Mouse (Mus musculus): ENCODE data around the gene 6430571L13Rik.

Gene 6430571L13Rik

GRCm38 (mm10) chr9:107338172-107338883, 2.1 kb upstream of the 6430571L13Rik start, which contains the start of gene Hemk1:
Gene Hemk1 (minus strand): TSS chr9:107338350.
- in situ Hi-C loops (cut with MboI): no loop called here

GRCm38 (mm10) chr9:107340911-107341645, 676 bp downstream of the 6430571L13Rik start:
- in situ Hi-C loops (cut with MboI): no loop called here

GRCm38 (mm10) chr9:107342201-107342709, 1.9 kb downstream of the 6430571L13Rik start:
- in situ Hi-C loops (cut with MboI): no loop called here

GRCm38 (mm10) chr9:107343146-107343943, 2.9 kb downstream of the 6430571L13Rik start:
- in situ Hi-C loops (cut with MboI): no loop called here

- in situ Hi-C loops (cut with MboI): no loop called here
Measured at GRCm38 (mm10) chr9:107344027-107344426, 3.6 kb downstream of the 6430571L13Rik start.

GRCm38 (mm10) chr9:107346081-107346480, 5.7 kb downstream of the 6430571L13Rik start:
- in situ Hi-C loops (cut with MboI): no loop called here

- in situ Hi-C loops (cut with MboI): no loop called here
Measured at GRCm38 (mm10) chr9:107347586-107348183, 7.3 kb downstream of the 6430571L13Rik start.

GRCm38 (mm10) chr9:107349321-107349720, 8.9 kb downstream of the 6430571L13Rik start:
- in situ Hi-C loops (cut with MboI): no loop called here

GRCm38 (mm10) chr9:107354826-107355225, 14.4 kb downstream of the 6430571L13Rik start:
- in situ Hi-C loops (cut with MboI): loop anchor here (25.0 kb wide), 1 partner anchor 332 kb away; the partner anchor contains the start of gene Gnat1

- in situ Hi-C loops (cut with MboI): loop anchor here (25.0 kb wide), 1 partner anchor 331 kb away; the partner anchor contains the start of gene Gnat1
Measured at GRCm38 (mm10) chr9:107355870-107356765, 15.7 kb downstream of the 6430571L13Rik start.

GRCm38 (mm10) chr9:107357651-107358050, 17.2 kb downstream of the 6430571L13Rik start:
- in situ Hi-C loops (cut with MboI): loop anchor here (25.0 kb wide), 1 partner anchor 330 kb away; the partner anchor contains the start of gene Gnat1

- in situ Hi-C loops (cut with MboI): loop anchor here (25.0 kb wide), 1 partner anchor 326 kb away; the partner anchor contains the start of gene Gnat1
Measured at GRCm38 (mm10) chr9:107360989-107361388, 20.6 kb downstream of the 6430571L13Rik start.

GRCm38 (mm10) chr9:107366644-107367043, 26.2 kb downstream of the 6430571L13Rik start:
- in situ Hi-C loops (cut with MboI): loop anchor here (25.0 kb wide), 1 partner anchor 321 kb away; the partner anchor contains the start of gene Gnat1

GRCm38 (mm10) chr9:107368302-107368701, 27.9 kb downstream of the 6430571L13Rik start:
- in situ Hi-C loops (cut with MboI): loop anchor here (25.0 kb wide), 1 partner anchor 319 kb away; the partner anchor contains the start of gene Gnat1

- in situ Hi-C loops (cut with MboI): loop anchor here (25.0 kb wide), 1 partner anchor 318 kb away; the partner anchor contains the start of gene Gnat1
Measured at GRCm38 (mm10) chr9:107369270-107370105, 29.1 kb downstream of the 6430571L13Rik start.

GRCm38 (mm10) chr9:107370106-107370463, 29.7 kb downstream of the 6430571L13Rik start:
- in situ Hi-C loops (cut with MboI): loop anchor here (25.0 kb wide), 1 partner anchor 317 kb away; the partner anchor contains the start of gene Gnat1

- in situ Hi-C loops (cut with MboI): loop anchor here (25.0 kb wide), 1 partner anchor 315 kb away; the partner anchor contains the start of gene Gnat1
Measured at GRCm38 (mm10) chr9:107372441-107372840, 32.0 kb downstream of the 6430571L13Rik start.

GRCm38 (mm10) chr9:107374623-107375022, 34.2 kb downstream of the 6430571L13Rik start:
- in situ Hi-C loops (cut with MboI): loop anchor here (25.0 kb wide), 1 partner anchor 313 kb away; the partner anchor contains the start of gene Gnat1

- in situ Hi-C loops (cut with MboI): no loop called here
Measured at GRCm38 (mm10) chr9:107375451-107375850, 35.0 kb downstream of the 6430571L13Rik start.
